Mouse (Mus musculus): Measurements from ENCODE around the gene Capn2.
A peak's percentile ranks its signal among the peaks of the same experiment; 100 is the strongest.

Gene Capn2

DNA sequence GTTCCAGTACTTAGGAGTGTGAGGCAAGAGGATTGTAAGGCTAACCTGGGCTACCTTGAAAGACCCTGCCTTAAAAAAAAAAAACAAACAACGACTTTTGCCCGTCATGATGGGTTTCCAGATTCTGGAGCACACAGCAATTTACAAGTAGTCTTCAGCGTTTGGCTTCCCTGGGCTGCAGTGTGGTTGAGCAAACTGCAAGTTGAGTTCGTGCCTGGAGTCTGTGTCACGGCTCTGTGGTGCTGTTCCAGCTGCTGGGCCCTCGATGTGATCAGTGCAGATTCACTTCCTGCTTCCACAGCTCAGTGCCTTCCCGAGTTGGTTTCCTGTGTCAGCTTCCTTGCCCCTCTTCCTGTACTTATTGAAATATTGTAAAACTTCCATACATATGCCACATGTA is 56.1 kb downstream of the Capn2 start:
- peak; percentile 44 for DNase-seq (ENCODE audit: low read depth)

DNA sequence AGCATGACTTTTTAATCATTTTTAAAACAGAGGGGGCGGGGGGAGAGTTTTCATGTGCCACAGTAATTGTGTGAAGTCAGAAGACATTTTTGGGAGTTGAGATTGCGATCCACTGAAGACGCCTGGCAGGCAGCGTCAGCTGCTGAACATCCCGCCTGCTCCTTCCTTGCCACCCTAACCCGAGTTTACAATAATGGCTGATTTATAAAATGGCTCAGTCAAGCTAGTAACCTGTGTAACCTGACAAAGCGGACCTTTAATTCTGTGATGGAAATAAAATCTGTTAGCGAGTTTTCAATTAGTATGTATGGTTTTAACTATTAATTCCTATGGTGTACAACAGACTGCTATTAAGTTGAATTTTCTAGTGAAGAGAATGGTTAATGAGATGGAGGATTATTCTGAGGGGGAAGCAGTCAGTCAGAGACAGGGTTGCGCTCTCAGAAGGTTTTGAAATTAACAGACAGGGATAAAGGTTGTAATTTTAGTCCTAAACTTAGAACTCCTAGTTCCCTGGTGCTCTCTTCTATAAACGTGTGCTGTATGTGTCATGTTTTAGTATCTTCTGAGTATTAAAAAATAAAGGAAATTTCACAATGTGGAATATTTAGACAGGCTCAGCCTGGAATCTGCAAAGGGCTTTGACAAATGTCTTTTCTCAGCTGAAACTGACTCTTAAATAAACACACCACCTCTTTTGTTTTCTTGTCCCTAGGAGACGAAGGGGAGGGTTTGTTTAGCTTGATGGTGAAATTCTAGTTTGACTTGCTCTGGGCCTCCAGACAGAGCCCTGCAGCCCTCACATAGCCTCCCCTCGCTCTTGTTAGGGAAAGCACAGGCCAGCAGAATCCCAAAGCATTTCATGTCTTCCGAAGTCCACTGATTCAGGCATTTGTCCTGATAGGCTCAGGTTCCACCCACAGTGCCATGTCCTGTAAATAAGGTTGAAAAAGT is 56.8 kb downstream of the Capn2 start:
- no peak for DNase-seq (ENCODE audit: low read depth)

DNA sequence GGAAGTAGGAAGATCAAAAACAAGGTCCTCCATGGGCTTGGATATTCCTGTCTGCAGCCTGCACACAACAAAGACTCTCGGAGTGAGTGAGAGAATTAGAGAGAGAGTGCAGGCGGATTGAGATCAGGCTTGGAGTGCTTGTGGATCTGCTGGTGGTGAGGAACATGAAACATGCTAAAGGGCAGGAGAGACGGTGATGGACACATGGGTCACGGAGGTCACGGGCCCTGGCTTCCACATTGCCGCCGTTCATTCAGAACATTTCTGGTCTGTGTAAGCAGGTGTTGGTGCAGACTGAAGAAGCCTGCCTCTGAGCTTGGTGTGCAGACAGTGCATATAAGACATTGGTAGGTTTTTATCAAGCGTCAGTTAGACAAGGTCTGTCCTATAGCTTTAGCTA is 58.0 kb downstream of the Capn2 start:
- DNase-seq (ENCODE audit: low read depth): no peak

DNA sequence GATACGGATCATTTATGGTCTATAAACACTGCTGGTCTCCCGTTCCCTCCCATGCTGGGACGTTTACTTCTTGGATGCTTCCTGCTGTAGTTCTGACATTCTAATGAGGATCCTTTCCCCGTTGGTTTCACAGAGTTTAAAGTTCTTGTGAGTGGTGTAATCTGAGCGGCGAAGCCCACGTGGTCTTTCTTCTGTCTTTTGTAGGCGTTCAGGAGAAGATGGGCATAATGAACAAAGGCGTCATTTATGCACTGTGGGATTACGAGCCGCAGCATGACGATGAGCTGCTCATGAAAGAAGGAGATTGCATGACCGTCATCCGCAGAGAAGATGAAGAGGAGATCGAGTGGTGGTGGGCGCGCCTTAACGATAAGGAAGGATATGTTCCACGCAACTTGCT is 58.9 kb downstream of the Capn2 start:
- DNase-seq (ENCODE audit: low read depth): no peak

DNA sequence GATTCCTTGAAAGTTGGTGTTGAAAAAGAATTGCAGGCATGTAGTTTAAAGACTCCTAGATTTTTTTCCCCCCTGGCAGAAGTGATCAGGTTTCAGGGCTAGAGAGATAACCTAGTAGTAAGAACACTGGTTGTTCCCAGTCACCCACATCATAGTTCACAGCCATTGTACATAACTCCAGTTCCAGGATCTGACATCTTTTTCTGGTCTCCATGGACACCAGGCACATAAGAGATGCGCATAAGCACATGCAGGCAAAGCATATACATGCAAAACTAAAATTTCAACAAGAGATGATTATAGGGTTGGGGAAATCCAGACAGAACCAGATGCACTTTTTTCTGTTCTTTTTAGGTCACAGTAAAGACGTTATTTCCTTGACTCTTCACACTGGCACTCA is 62.3 kb downstream of the Capn2 start:
- no peak for DNase-seq (ENCODE audit: low read depth)

DNA sequence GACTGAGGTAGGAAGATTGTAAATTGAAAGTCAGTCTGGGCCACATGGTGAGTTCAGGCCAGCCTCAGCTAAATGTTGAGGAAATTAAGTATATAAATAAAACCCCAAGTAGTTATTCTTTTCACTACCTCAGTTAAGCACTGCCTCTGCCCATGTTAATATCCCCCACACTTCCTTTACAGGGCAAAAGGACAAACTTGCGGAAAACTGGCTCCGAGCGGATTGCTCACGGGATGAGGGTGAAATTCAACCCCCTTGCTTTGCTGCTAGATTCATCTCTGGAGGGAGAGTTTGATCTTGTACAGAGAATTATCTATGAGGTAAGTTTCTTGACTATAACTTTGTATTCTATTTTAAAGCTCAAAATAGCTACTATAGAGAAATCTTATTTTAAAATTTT is 64.9 kb downstream of the Capn2 start:
- DNase-seq (ENCODE audit: low read depth): no peak

DNA sequence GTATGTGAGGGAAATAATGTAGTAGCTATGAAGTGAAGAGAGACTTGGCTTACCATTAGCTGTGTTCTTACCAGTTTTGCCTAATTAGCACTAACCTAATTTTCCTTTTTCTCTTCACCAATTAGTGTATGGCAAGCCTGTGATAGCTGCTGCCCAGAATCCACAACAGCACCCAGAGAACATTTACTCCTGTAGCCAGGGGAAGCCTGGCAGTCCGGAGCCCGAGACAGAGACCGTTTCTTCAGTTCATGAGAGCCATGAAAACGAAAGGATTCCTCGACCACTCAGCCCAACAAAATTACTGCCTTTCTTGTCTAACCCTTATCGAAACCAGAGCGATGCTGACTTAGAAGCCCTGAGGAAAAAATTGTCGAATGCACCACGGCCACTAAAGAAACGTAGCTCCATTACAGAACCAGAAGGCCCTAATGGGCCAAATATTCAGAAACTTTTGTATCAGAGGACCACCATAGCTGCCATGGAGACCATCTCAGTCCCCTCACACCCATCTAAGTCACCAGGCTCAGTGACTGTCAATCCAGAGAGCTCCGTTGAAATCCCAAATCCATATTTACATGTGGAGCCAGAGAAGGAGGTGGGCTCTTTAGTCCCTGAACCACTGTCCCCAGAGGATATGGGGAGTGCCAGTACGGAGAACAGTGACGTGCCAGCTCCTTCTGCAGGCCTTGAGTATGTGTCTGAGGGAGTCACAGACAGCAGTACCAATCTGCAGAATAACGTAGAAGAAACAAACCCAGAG is 69.0 kb downstream of the Capn2 start:
- DNase-seq (ENCODE audit: low read depth): no peak

DNA sequence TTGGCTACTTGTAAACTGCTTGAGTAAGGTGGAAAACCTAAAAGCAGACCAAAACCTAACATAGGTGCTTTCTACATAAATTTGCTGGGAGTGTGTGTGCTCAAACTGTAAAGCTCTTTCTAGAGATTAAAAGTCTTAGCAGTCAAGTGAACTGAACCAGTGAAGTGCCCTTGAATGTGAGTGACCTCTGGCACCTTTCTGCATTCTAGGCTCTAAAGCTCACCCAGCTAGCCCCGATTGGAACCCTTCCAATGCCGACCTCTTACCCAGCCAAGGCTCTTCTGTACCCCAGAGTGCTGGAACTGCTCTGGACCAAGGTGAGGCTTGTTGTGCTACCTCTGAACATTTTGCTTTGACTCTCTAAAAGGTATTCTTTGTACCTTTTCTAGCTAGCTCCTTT is 73.3 kb downstream of the Capn2 start:
- no peak for DNase-seq (ENCODE audit: low read depth)

DNA sequence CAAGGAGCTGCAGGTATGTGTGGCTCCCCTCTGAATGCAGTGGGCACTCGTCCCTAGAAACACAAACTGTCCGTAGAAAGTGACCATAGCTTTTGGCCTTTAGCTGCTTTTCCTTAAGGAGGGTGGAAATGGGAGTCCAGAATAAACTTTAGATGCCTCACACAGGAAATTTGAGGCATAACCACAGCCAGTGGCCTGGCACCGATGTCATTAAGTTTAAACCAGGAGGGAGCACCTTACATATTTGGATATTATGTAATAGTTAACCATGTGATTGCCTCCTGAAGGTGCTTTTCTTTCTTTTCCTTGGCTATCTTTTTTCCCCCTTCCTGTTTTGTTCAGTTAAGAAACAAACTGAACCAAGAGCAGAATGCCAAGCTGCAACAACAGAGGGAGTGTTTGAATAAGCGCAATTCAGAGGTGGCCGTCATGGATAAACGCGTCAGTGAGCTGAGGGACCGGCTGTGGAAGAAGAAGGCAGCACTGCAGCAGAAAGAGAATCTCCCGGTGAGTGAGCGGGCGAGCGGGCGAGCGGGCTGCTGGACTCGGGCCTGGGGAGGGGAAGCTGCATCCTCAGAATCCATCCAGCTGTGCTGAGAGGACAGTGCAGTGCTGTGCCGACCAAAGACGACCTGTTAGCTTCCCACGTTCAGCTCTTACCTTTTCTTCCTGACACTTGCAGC is 75.5 kb downstream of the Capn2 start:
- DNase-seq (ENCODE audit: low read depth): no peak

DNA sequence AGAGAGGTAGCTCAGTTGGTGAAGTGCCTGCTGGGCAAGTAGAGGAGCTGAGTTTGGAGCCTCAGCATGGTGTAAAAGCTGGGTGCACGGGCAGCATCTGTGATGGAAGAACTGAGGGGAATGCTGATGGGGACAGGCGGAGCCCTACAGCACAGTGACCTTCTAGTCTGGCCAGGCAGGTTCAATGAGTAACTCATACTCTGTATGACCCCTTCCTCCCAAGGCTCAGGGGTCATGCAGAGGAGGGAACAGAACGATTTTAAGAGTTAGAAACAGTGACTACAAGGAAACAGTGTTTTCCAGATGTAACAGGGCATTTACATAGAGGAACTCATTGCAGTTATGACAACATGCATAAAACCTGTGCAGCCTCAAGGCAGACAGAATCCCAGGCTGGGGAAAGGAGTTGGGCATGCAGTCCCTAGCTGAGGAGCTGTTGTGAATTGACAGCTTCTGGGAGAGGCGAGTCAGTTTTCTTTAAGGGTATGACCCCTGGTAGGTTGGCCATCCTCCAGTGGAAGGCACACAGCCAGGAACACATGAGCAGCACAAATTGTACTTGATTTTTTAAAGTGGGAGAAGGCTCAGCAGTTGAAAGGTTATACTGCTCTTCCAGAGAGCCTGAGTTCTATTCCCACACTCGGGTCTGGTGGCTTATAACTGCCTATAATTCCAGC is 77.7 kb downstream of the Capn2 start:
- DNase-seq (ENCODE audit: low read depth): peak; percentile 71

DNA sequence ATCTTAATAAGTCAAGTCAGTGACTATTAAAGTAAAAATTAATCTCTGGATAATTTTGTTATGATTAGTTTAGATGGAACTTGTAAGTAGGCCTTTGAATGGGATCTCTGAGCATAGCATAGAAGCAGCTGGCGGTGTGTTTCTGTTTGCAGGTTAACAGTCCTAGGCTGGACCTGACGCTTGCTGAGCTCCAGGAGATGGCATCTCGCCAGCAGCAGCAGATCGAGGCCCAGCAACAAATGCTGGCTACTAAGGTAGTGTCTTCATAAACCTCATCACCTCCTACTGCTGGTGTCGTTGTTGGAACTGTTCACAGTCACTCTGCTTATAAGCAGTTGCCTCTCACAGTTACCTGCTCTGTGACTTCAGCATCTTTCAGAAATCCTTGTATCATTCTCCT is 80.7 kb downstream of the Capn2 start:
- DNase-seq (ENCODE audit: low read depth): no peak

DNA sequence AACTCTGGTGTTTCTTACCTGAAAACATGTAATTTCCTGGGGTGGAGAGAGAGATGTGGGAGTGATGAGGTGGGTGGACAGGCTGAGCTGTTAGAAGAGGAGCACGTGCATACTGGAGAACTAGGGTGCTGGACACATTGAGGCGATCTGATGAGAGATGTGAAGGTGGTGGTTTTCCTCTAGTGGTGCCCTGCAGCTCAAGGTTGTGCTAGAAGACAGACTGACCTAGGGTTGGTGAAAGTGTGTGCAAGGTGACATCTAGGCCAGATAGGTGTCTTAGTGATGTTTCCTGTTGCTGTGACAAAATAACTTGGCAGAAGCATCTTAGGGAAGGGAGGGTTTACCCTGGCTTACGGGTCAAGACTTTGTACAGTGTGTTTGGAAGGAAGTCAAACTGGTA is 85.3 kb downstream of the Capn2 start:
- no peak for DNase-seq (ENCODE audit: low read depth)

DNA sequence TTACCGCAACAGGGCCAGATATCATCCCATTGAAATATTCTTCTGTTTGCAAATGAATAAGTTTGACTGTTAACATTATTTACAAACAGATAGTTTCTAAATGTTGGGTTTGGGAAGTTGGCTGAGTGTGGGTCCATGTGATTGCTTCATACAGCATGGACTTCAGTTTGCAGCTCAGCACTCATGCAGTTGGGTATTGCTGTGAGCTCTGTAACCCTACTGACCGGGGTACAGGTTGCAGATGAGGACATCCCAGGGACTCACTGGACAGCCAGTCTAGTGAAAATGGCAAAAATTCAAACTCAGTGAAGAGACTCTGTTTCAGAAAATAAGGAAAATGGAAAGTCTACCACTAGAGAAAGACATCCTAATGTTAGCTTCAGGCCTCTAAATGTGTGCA is 86.7 kb downstream of the Capn2 start:
- DNase-seq (ENCODE audit: low read depth): no peak

DNA sequence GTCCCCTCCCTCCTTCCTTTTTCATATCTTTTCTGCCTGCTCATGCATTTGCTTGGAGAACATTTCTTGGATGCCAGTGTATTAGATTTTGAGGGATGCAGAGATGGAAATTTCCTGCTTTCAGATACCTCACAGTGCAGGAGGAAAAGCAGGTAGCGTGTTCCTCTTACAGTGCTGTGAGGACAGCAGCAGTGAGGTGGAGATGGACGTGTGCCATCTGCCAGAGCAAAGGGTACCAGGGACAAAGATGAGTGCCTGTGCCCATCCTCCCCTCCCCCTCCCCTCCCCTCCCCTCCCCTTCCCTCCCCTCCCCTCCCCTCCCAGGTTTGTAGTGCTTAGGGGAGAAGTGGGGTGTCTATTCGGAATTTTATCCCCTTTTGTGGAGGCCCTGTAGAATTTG is 87.6 kb downstream of the Capn2 start:
- DNase-seq (ENCODE audit: low read depth): no peak

DNA sequence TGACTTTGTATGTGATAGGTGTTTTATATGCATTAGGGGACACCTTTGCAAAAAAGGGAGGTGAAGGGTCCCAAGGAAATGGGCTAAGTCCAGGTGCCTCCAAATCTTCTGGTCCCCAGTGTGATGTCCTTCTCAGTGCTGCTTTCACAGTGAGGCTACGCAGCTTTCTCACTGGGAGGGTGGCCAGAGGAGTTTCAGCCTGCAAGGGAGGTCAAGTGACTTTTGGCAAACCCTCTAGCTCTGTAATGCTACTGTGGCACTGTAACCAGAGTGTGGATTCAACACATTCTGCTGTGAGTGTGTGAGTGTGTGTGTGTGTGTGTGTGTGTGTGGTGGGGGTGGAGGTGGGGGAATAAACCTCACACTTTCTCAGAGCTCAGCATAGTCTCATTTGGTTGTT is 90.0 kb downstream of the Capn2 start:
- no peak for DNase-seq (ENCODE audit: low read depth)

DNA sequence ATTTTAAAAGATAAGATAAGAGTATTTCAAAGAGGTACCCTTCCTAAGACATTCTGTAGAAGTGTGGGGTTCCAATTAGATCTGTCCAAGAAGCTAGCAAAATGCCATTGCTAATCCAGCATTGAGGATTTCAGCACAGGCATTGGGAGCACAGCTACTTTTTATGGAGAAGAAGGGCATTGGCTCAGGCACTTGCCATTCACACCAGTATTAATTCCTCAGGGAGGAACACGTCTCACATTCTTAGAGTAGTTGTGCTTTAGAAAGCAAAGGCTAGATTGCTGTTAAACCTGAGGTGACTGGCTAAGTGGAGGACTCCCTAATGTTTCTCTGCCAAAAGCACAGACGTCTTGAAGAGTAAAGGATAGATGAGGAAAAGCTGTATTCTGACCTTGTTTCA is 91.0 kb downstream of the Capn2 start:
- DNase-seq (ENCODE audit: low read depth): no peak

DNA sequence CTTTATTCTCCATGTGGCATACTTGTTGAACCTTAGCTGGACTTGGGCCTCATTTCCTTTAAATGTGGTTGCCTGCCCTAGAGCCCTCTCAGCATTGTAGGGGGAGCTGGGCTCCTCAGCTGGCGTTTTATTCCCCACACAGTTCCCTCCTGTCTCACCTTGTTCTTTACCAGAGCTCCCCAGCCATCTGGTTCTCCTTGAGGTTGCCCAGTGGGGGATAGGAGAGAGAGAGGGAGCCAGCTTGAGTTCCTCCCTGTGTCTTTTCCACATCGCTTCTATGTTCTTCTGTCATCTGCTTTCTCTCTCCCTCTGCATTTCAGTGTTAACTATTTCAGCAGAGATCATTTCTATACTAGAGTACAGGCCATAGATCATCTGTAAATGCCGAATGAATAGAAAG is 92.2 kb downstream of the Capn2 start:
- DNase-seq (ENCODE audit: low read depth): no peak

DNA sequence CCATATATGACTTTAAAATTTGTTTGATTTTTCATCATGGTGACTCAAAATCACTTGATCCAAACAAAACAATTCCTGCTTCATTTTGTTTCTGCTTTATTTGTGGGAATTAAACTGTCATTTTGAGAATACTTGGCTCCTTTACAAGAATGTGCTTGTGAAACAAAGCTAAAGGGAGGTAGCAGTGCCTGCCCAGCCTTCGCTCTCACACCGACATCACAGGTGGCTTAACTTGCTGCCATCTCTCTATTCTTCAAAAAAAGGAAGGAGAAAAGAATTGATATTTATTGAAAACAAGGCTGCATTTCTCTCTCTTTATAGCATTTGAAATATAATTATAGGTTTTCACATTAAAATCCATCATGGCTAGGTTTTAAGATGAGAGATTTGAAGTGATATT is 93.1 kb downstream of the Capn2 start:
- DNase-seq (ENCODE audit: low read depth): no peak

DNA sequence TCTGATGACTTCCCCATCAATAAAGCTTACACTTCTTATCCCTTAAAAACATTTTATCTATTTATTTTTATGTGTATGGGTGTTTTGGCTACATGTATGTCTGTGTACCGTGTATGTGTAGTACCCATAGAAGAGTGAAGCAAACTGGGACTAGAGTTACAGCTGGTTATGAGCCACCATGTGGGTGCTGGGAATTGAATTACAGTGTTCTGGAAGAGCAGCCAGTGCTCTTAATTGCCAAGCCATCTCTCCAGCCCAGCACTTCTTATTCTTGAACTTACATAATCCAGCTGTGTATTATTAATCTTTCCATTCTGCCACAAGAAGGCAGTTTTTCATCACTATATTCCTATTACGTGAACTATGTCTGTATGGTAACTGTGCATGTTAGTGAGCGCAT is 97.9 kb downstream of the Capn2 start:
- DNase-seq (ENCODE audit: low read depth): no peak
